Mouse (Mus musculus) layer of hippocampus, postnatal 10 days (tissue): Measurements from ENCODE around the gene Cdc25a. TPM values are rescaled to one million over a fixed set of nuclear protein-coding genes. Genes with fewer than 3 reads are reported as not detected.

Source experiments
- DNase-seq, 2 experiments: peaks; one replicate each; pipeline ENCODE4 v3.0.0; 2021; ENCODE audit warnings: low spot score in 2 of 2
- microRNA-seq, 2 experiments: library from miRNA; unstranded; fragments of <30 nt; microRNA quantifications; one replicate each; pipeline ENCODE4 v1.2.0; 2021
- total RNA-seq, 2 experiments: library from RNA; stranded (reverse); gene quantifications; 2 replicates each; pipeline ENCODE4 v1.2.3; 2021

Cdc25a gene
- total RNA-seq, 2 experiments from 2014 or later: 7.4 to 8.1 TPM

DNA sequence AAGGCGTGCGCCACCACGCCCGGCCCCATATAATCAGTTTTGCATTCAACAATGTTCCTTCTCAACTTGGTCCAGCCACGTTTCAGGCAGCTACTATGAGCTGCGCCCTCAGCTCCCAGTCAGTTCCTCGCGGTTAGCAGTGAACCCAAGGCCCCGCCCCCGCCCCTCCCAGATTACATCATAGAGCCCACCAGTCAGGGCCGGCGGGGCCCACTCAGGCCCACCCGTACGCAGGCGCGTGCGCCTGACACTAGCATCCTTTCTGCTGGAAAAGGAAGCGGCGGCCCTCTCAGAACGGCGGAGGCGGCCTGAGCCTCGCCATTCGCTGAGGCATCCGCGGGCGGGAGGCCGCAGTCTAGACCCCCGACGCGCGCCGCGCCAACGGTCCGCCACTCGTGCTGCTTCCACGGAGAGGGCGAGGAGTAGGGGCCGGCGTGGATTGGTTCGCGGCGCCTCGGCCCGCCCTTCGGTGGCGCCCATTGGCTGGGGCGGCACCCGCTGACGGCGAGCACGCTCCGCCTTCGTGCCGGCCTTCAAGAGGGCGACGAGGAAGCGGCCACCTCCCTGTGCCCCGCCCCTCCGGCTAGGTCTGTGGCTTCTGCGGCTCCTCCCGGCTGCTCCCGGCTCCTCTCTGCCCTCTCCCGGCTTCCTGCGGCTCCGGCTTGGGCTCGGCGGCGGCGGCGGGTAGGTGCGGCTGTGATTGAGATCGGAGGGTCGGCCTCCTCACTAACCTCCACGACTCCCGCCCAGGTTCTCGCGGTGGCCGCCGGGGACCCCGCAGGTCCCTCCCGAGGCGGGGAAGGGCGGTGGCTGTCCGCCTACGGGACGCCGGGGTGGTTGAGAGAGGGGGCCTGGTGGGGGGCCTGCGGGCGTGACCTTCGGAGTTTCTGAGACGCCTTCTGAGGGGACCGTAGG lies 56.1 kb downstream of the Cdc25a start, which contains the start of gene Map4:
Gene Map4, plus strand, starts transcription at position 204 of the 915 bp plus-strand sequence.
- DNase-seq: peak; percentile 96 to 99

DNA sequence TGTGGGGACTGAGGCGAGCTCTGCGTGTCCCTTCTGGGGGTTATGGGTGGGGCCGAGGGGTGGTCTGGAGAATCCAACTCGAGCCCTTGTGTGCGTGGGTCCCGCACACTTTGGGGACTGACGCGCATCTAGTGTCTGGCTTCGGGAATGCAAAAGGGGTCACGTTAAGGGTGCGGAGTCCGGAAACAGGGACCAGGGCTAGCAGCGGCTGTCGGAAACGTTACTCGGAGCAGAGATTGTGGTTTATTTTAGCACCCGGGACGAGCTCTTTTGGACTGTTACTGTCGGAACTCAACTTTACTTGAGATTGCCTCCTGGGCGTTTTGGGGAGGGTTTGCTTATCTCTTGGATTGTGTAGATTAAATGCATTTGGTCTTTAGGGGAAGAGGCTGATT lies 57.0 kb downstream of the Cdc25a start:
- peak in 1 of 2 experiments; percentile 39 for DNase-seq

GRCm38 (mm10) chr9:109932756-109933375 lies 57.5 kb downstream of the Cdc25a start:
- peak; percentile 43 to 53 for DNase-seq

DNA sequence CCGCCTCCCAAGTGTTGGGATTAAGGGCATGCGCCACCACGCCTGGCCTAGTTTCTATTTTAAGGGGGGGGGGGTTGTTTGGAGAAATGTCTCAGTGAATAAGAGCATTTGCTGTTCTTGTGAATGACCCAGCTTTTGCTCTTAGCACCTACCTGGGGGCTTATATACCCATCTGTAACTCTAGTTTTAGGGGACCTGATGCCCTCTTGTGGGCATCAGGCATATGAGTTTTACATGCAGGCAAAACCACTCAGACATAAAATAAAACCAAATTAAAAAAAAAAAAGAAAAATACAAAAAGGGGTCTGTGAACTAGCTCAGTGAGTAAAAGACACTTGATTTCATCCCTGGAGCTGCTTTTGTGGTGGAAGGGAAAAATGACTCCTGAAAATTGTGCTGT lies 64.0 kb downstream of the Cdc25a start:
- no peak for DNase-seq

DNA sequence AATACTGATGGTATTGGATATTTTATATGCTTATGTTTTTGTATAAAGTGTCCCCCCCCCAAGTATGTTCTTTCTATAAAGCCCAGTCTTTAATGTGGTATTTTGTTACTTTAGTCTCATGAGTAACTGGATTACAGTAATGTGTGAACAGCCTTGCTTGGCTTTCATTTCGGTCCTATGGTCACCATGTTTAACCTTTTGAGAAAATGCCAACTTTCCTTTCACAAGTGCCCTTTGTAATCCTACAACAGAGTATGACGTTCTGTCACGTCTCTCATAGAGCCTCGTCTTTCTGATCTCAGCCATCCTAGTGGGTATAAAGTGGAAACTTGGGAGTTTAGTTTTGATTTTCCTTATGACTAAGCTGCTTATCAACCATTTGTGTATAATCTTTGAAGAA lies 67.4 kb downstream of the Cdc25a start:
- no peak for DNase-seq

Small RNAs within 50 kb of the gene (microRNA-seq; reads per million reads assigned to microRNA genes)
- 0.20 to 0.67 reads per million in 2 experiments for gene Mir7089

Other genes starting within 250 kb of the Cdc25a start
- gene Fbxw24, start 249.5 kb upstream of the Cdc25a start, total RNA-seq: not detected
- gene Fbxw25, start 210.9 kb upstream of the Cdc25a start, total RNA-seq: not detected
- not detected for gene Fbxw18, start 172.9 kb upstream of the Cdc25a start, total RNA-seq
- gene Fbxw26, start 129.5 kb upstream of the Cdc25a start, total RNA-seq: not detected
- not detected for gene Fbxw27, start 84.9 kb upstream of the Cdc25a start, total RNA-seq
- 10 to 100 TPM; 19.0 to 21.0 TPM for gene Spink8, start 63.3 kb upstream of the Cdc25a start, total RNA-seq
- 10 to 100 TPM; 12.0 to 12.3 TPM for gene Nme6, start 42.8 kb upstream of the Cdc25a start, total RNA-seq
- gene Camp, start 26.0 kb upstream of the Cdc25a start, total RNA-seq: 1 to 10 TPM in 1 of 2 experiments, not detected in 1; 3.0 TPM
- 100 to 1,000 TPM; 616 to 624 TPM for gene Map4, start 55.9 kb downstream of the Cdc25a start, total RNA-seq
- 10 to 100 TPM; 67.0 to 72.3 TPM for gene Smarcc1, start 242.1 kb downstream of the Cdc25a start, total RNA-seq
- 100 to 1,000 TPM; 145 to 152 TPM for gene Dhx30, start 242.3 kb downstream of the Cdc25a start, total RNA-seq